Mouse (Mus musculus): Measurements from ENCODE around the gene 4921524J17Rik.

DNA sequence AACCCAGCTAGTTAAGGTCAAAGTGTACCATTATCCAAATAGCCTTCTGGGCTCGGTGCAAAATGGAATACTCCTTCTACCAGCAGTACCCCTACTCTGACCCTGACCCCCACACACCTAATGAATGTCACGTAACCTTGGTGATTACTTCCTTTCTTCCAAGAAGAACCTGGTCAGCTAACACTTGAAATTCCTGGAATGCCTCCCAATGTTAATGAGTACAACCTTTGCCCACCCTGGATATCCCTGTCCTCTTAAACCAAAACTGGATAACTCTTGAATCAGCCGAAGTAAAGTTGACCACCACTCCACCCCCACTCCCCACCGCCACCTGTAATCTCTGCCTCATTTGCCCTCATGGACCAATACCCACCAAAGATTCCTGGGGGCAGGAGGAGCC, 40.6 kb upstream of the 4921524J17Rik start:
- TF ChIP-seq CTCF (IDR thresholded peaks at IDR 0.05; ENCODE audit: low read depth, low read length) (no peak), GATA1 (IDR thresholded peaks at IDR 0.05; ENCODE audit: borderline replicate concordance, low read length) (no peak), POLR2AphosphoS5 (IDR thresholded peaks at IDR 0.05; ENCODE audit: insufficient replicate concordance, low read depth, low read length) (no peak), TAL1 (conservative IDR thresholded peaks at IDR 0.05; ENCODE audit: low read depth, low read length) (no peak)
